Mouse (Mus musculus) lung, postnatal 4 days (tissue): ENCODE measurements at regions not wholly inside any gene's neighbourhood (a gene's known extent, or its start where the extent isn't known, plus 50 kb on each side); places are given as distances from the start of the nearest gene placed in this dataset.

Experiments used
- DNase-seq, 2 experiments: peaks; one replicate each; pipeline ENCODE4 v3.0.0; 2021

GRCm38 (mm10) chr5:15773839-15774238, 59.8 kb upstream of the Speer4c start:
- no peak for DNase-seq

- no peak for DNase-seq
Measured at GRCm38 (mm10) chr5:15774567-15774966, 60.5 kb upstream of the Speer4c start.

DNA sequence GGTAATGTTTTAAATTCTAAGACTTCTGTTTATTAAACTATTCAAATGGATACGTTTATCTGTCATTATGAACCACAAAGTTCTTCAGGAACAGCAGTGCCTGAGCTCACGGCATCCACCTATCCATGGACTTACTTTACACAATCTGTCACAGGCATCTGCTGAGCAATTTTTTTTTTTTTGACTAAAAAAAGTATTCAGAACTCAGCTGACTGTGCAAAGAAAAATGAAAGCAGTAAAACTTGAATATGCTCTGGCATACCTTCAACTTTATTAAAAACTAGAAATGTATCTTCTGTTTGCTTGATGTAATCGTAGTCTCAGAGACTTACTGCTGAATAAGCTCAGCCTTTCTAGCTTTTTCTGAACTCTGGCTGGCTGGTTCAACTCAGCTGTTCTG, 62.0 kb upstream of the Speer4c start:
- DNase-seq = no peak

- DNase-seq = no peak
Measured at GRCm38 (mm10) chr5:15803583-15803982, 89.5 kb upstream of the Speer4c start.

DNA sequence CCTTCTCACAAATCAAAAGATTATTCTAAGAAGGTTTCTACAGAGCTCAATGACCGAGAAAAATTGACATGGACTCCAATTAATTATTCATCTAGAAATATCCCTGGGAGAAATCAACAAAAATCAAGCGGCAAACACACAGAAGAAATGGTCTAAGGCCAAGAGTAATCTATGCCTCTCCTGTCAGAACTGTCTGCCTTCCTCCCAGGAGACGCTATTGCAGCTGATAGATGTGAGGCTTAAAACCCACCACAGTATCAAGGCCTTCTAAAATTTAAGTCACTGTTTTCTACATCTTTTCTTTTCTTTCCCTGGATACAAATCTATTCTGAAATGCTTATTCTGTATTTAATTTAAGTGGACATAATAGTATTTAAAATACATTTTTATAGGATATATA, 102.8 kb upstream of the Speer4c start:
- DNase-seq = no peak

GRCm38 (mm10) chr5:15817366-15817765, 103.3 kb upstream of the Speer4c start:
- DNase-seq = no peak

DNA sequence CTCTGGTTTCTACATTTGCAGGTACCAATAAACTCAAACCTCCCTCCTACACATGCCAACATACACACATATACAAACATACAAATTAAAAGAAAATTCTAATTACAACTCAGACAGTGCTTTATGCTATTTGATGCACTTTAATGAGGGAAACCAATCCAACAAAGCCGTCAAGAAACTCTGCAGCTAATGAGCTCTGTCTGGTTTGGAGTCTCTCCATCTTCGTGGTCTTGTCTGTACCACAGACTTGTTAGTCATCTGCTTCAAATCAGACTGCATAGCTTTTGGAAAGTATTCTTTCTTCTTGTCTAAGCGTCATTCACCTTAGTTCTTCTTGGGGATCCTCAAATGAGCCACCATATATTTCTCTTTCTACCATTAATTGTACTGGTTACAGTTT, 108.9 kb upstream of the Speer4c start:
- DNase-seq = no peak

GRCm38 (mm10) chr5:15831527-15831926, 103.0 kb upstream of the Cacna2d1 start:
- no peak for DNase-seq

GRCm38 (mm10) chr5:15832338-15832737, 102.2 kb upstream of the Cacna2d1 start:
- DNase-seq = no peak

DNA sequence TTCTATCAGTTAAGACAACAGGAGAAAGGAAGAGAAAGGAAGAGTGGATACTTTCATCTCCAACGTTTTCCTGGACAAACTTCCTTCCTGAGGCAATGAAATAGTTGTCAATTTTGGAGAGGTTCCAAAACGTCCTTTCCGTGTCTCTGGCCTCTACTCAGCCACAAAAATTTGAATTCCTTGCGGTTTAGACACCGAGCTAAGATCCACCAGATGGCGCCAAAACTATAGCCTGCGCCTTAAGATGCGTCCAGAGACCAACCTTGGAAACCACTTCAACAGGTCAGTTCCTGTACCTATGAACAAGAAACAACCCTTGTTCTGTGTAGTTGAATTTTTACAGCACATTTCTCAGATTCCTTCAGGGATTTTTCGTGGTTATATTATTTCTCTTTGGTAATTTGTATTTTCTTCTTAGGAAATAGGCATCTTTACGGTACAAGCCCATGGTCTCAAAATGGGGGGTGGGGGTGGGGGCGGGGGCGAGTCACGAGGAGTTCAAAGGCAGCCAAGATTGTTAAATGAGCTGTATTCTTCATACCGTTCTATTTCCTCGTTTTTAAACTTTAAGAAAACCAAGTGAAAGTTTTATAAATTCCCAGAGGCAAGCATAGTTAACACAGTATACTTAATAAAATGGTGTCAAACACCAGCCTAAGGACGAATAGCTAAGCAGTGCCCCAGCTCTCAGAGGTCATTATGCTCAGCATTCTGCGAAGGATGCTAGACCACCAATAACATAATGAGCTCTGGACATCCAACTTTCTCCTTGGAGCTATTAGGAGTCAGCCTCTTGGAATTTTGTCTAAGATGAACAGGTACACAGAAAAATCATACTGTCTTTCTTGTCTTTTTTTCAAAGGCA, 96.2 kb upstream of the Cacna2d1 start:
- DNase-seq = peak; percentile 53 to 67

- no peak for DNase-seq
Measured at GRCm38 (mm10) chr5:15846790-15847189, 87.7 kb upstream of the Cacna2d1 start.

DNA sequence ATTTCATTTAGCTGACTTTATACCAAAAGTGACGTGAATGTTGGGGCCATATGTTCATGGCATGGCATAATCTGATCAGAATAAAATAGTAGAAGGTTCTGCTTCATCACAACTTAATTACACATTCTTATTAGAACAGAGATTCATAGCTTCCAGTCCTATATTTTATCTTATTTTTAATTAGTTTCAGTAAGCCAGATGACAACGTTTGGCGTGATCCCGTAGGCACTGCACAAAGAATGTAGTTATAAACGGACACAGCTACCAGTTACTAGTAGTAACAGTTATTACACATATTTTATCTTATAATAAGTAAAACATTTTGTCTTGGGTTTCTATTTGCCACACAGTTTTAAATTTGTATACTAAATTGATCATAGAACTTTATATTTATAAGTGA, 85.0 kb upstream of the Cacna2d1 start:
- DNase-seq = no peak

DNA sequence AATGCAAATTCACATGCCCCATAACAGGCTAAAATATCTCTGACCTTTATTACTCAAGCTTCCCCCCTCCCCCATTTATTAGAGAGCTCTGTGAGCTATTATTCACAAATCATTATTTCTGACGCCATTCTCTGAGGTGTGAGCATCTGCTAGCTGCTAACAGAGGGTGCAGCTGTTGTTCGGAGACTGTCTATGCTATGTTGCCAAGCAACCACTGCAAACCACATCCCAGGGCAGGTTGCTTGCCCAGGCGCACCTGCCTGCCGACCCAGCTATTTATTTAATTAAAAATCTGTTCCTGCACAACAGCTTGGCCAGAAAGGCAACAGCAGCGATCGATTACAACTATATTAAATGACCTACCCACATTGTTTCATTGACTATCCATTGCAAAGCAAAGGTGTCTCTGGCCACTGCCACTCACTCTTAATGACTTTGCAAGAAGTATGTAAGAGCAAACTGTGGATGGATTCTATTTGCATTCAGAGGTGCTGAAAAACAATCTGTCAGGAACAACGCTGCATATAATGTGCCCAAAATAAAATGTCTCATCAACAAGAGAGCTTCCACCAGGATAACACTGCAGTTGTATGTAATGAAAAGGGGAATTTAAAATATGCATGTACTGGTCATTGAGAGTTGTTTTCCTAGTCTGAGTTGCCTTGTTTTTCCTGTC, 84.2 kb upstream of the Cacna2d1 start:
- DNase-seq = no peak

DNA sequence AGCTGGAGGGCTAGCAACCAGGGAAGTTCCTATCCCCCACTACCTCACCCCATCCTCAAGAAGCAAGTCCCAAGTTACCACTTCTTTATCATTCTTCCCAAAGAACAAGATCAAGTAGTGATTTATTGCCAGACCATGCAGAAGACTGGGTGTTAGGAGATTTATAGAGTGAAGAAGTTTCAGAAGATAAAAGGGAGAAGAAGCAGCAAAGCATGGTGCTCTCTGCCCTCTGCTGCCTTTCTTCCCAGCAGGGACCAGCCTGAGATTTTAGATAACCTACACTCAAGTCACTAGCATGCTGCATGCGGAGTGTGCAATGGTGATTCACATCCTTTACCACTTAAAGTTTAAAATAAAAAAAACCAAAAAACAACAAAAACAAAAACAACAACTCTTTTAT, 79.7 kb upstream of the Cacna2d1 start:
- no peak for DNase-seq

GRCm38 (mm10) chr5:15857034-15857433, 77.5 kb upstream of the Cacna2d1 start:
- no peak for DNase-seq

DNA sequence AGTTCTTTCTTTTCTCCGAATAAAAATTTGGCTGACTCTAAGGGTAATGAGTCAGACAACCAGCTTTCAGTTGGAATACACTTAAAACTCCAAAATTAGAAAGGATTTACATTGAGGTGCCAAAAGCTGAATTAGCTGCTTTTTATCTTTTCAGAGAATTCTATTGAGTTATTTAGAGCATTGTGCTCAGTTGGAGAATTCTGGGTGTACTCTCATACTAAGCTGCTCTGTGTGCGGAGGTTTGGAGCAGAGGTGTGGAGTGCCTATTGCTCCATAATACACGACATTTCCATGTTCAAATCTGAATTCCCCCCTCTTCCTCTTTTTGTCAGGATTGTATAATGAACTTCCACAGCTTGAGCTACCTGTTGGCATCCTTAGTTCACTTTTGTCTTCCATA, 60.4 kb upstream of the Cacna2d1 start:
- DNase-seq = no peak

DNA sequence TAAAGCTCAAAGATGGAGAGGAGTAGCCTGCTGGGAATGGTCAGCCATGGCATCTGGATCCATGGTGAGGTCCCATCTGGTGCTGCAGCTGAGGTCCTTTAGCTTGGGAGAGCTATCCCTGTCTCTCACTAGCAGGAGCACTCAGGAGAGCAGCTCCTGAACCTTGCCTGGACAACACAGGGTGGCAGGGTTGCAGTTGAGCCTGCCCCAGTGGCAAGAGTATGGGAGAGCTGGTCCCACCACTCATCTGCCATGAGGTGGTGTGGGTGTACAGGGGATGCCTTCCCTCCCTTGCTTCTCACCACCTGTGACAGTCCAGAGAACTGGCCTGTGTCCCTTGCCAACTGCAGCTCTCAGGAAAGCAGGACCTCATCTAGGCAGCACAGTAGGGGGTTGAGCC, 51.5 kb upstream of the Cacna2d1 start:
- DNase-seq = no peak
